In the genomic region with DNA sequence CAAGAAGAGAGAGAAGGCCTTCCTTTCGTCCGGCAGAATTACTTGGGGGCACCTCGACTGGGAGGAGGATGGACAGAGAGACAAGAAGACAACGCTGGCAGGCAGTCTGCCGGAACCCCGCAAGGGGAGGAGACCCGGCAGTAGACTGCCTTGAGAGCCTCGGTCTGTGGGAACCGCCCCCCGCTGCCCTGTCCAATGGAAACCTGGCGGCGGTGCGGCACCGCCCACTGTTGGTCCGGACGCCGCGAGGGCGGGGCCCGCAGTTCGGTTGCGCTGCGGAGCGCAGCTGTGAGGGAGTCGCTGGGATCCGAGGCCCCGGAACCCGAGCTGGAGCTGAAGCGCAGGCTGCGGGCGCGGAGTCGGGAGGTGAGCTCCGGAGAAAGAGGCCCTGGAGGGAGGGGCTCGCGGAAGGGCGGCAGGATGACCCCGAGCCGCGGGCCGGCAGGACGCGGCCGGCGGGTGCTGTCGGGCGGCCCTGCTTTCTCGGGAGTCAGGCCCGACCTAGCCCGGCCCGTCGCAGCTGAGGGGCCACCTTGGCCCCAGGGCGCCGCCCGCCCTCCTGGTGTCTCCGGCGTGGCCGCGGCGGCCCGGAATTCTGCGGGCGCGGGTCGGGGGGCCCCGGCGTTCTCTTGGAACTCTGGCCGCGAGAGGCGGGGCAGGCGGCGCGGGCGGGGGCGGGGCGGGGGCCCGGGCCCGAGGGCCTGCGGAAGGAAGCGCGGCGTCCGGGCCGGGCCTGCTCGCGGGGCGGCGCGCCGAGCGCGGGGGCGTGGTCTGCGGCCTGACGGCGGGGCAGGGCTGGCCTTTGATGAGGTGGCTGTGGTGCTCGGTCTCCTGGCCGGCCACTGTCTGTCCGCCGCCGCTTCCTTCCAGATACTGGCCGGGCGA, we compare ENCODE assay signal across 8 mouse cellular contexts. TPM values are rescaled to one million over a fixed set of nuclear protein-coding genes. Genes with fewer than 3 reads are reported as not detected.
DNase-seq lines count a peak whose midpoint lies in the region; ATAC-seq lines count a peak whose summit lies in the region.

Nrbp1 (plus strand) TSS at position 228 of the 885 bp plus-strand sequence.
Gm9970 (minus strand) TSS at position 596 of the 885 bp plus-strand sequence.

- peak within 1 kb of the TSS; percentile 96 for H3K27ac ChIP-seq in intestine, embryonic 14.5 days (ENCODE audit: low read depth)

- peak; percentile 99 for ATAC-seq in intestine, embryonic 14.5 days (replicated peaks; ENCODE audit: low FRiP score, low TSS enrichment, low read depth)
- peak; percentile 99 for ATAC-seq in megakaryocyte-erythroid progenitor cell, adult 5-6 weeks (replicated peaks; ENCODE audit: low FRiP score, low TSS enrichment, poor library complexity, severe bottlenecking)

- DNase-seq in adrenal gland, adult 18-20 months (ENCODE audit: low spot score in 2 of 2): peak; percentile 94 to 96
- DNase-seq in embryo, embryonic 10.5 days (ENCODE audit: low spot score): peak; percentile 97
- peak; percentile 97 for DNase-seq in gastrocnemius, postnatal 14 days
- DNase-seq in intestine, embryonic 14.5 days (ENCODE audit: low spot score): peak; percentile 92
- DNase-seq in left cerebral cortex, postnatal 14 days (ENCODE audit: low spot score in 2 of 2): peak; percentile 95 to 97
- DNase-seq in right cerebral cortex, postnatal 14 days: peak; percentile 94
- DNase-seq in urinary bladder, postnatal 25 days (ENCODE audit: low spot score): peak; percentile 95

- H3K9ac ChIP-seq in intestine, embryonic 14.5 days (ENCODE audit: low read length): peak within 1 kb of the TSS; percentile 97

- intact Hi-C loops in gastrocnemius, postnatal 14 days (cut with DNase I; ENCODE audit: low total_unique reads): no loop called here
- intact Hi-C loops in left cerebral cortex, postnatal 14 days (cut with DNase I): loop anchor here (2.0 kb wide), 1 partner anchor 20 kb away; the partner anchor contains the start of gene Ppm1g

- H3K27me3 ChIP-seq in intestine, embryonic 14.5 days (replicated peaks; ENCODE audit: control insufficient read depth, insufficient read depth, low read length): no peaks in the 10 kb centered on the region

- H3K4me3 ChIP-seq in intestine, embryonic 14.5 days (ENCODE audit: low read depth, low read length): peak within 1 kb of the TSS; percentile 80

- H3K9me3 ChIP-seq in intestine, embryonic 14.5 days (ENCODE audit: control insufficient read depth, low read length): no peaks in the 10 kb centered on the region

- peak within 1 kb of the TSS; percentile 86 for H3K4me2 ChIP-seq in intestine, embryonic 14.5 days (ENCODE audit: low read length)

- peaks cover 8% of the 10 kb centered on the region for H3K4me1 ChIP-seq in intestine, embryonic 14.5 days (replicated peaks; ENCODE audit: control insufficient read depth, insufficient read depth, low read length)

- H3K36me3 ChIP-seq in intestine, embryonic 14.5 days (ENCODE audit: control insufficient read depth, insufficient read depth, low read length): peaks cover 23% of the 10 kb centered on the region

- under 1% methylated on average over 79 of the region's 103 CpGs for WGBS in intestine, embryonic 14.5 days

RNA-seq across cellular contexts. Expression of gene Nrbp1, which starts in this region (rescaled TPM):
- 10 to 100 TPM; 66.7 to 89.4 TPM for total RNA-seq in adrenal gland, adult 18-20 months (2021)
- 10 to 100 TPM; 61.1 to 63.4 TPM for total RNA-seq in gastrocnemius, postnatal 14 days (2021)
- 138 and 158 TPM in 2 replicates for polyA plus RNA-seq in intestine, embryonic 14.5 days (2014; fragmentation: Nextera tagmentation; extraction: Ambion mirVana)
- total RNA-seq in left cerebral cortex, postnatal 14 days (2021): 10 to 100 TPM; 72.9 to 75.8 TPM
- 43.4 and 51.1 TPM in 2 replicates for total RNA-seq in megakaryocyte-erythroid progenitor cell, adult 5-6 weeks (2014; fragmentation: Nextera tagmentation)
- total RNA-seq in megakaryocyte-erythroid progenitor cell, adult 5-6 weeks (2017): 64.9 and 75.5 TPM in 2 replicates

RNA-seq across cellular contexts. Expression of gene Gm9970, which starts in this region (rescaled TPM):
- under 1 TPM in 1 of 2 experiments, not detected in 1; 0.60 TPM for total RNA-seq in adrenal gland, adult 18-20 months (2021)
- not detected for total RNA-seq in gastrocnemius, postnatal 14 days (2021)
- 0.48 and 0.60 TPM in 2 replicates for polyA plus RNA-seq in intestine, embryonic 14.5 days (2014; fragmentation: Nextera tagmentation; extraction: Ambion mirVana)
- total RNA-seq in left cerebral cortex, postnatal 14 days (2021): not detected
- total RNA-seq in megakaryocyte-erythroid progenitor cell, adult 5-6 weeks (2014; fragmentation: Nextera tagmentation): not detected in 2 replicates
- total RNA-seq in megakaryocyte-erythroid progenitor cell, adult 5-6 weeks (2017): not detected in 2 replicates

Comparison
In these comparisons a context has a peak if more than half of its experiments do, and no peak if none do; other contexts are left out.
1. Peak in every context shown above with its lines: DNase-seq, ATAC-seq, H3K4me3 ChIP-seq and H3K27ac ChIP-seq.